Mouse (Mus musculus): ENCODE measurements around the gene Fbxl7.
"Not testable (repeated sequence)": the region's sequence is repeated elsewhere in the genome, so short reads cannot be mapped to it uniquely, and the experiment has no call there.

Fbxl7 gene

DNA sequence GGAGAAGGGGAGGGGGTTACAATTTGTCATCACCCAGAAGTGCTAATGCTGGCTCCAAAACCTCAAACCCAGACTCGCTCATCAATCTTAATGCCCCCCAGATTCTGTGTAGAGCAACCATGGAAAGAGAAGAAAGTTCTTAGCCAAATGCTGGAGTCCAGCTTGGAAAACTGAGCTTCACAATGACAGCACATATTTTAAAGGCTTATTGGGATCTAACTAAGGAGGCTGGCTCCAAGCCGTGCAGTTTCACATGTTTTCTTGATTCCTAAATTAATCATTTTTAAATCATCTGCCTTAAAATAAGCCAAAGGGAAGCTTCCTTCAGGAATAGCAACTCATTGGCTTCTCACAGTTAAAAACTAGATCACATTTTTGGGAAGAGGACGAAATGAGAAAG is 82.5 kb downstream of the Fbxl7 start:
- DNase-seq (ENCODE audit: low spot score): no peak

DNA sequence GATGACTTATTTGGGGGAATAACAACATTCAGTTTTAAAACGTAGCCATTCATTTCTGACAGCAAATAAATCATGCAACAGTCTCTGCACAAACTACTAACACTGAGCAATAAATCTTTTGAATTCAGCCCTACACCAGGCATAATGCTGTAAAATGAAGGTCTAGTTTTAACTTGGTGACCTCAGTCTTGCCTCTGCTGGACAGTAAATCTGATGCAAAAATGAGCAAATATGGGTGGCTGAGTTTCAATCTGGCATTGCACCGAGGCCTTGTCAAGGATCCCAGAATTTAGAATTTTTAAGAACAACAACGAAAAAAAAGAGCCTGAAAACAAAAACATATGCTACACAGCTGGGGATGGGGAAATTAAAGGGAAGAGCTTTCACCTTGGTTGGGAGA is 85.8 kb downstream of the Fbxl7 start:
- DNase-seq (ENCODE audit: low spot score): peak; percentile 16

GRCm38 (mm10) chr15:26804046-26804445 is 91.3 kb downstream of the Fbxl7 start:
- no peak for DNase-seq (ENCODE audit: low spot score)

GRCm38 (mm10) chr15:26799457-26800021 is 95.8 kb downstream of the Fbxl7 start:
- no peak for DNase-seq (ENCODE audit: low spot score)

GRCm38 (mm10) chr15:26795937-26796336 is 99.4 kb downstream of the Fbxl7 start:
- DNase-seq (ENCODE audit: low spot score): no peak

DNA sequence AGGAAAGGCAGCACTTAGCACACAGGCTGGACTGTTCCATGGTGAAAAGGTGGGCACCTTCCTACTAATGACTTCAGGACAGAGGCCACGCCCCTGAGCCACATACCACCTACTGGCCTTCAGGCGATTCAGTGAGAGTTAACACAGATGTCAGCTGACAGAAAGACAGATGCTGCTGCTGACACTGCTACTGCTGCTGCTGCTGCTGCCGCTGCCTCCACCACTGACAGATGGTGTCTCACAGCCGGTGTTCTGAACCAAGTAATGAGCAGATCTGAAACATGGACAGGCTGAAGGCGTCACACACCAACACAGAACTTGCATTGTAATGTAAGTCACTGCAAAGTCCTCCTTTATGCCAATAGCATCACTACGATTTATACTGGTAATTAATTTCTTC is 99.9 kb downstream of the Fbxl7 start:
- no peak for DNase-seq (ENCODE audit: low spot score)

GRCm38 (mm10) chr15:26787148-26787547 is 108.2 kb downstream of the Fbxl7 start:
- no peak for DNase-seq (ENCODE audit: low spot score)

DNA sequence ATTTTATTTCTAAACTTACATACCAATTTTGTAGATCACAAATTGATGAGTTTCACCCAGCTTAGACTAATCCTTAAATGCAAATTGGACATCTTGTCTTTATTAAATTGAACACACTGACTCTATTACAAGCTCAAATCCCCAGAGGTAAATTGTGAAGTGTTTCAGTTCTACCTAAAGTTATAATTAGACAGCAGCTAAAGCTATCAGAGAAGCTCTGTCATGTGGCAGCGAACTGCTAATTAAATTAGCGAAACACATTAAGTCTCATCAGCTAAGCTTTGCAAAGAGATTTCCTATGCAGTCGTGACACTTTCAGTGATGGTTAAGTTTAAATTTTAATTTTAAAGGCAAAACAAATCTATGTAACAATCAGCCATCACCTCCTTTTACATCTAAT is 114.8 kb downstream of the Fbxl7 start:
- no peak for DNase-seq (ENCODE audit: low spot score)

GRCm38 (mm10) chr15:26779129-26779528 is 116.3 kb downstream of the Fbxl7 start:
- DNase-seq (ENCODE audit: low spot score): no peak

- DNase-seq (ENCODE audit: low spot score): no peak
Measured at GRCm38 (mm10) chr15:26775720-26776119, 119.7 kb downstream of the Fbxl7 start.

GRCm38 (mm10) chr15:26774895-26775294 is 120.5 kb downstream of the Fbxl7 start:
- no peak for DNase-seq (ENCODE audit: low spot score)

DNA sequence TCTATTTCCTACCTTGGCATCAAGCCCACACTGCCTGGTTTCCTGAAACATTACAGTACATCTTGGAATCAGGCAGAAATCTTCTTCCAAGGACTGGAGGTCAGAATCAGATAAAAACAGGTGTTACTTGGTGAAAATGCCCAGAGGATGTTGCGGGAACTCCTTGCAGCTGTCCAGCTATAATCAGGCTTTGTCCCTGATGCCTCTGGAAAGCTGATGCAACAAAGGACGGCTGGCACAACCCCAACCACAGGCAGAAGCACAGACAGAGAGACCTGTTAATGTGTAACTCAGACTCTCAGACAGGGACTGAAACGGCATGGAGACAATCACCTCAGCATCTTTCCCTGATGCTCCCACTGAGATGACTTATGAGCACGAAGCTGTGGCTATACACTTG is 133.7 kb downstream of the Fbxl7 start:
- no peak for DNase-seq (ENCODE audit: low spot score)

- DNase-seq (ENCODE audit: low spot score): no peak
Measured at GRCm38 (mm10) chr15:26748484-26748883, 146.9 kb downstream of the Fbxl7 start.

GRCm38 (mm10) chr15:26732366-26732765 is 163.0 kb downstream of the Fbxl7 start:
- DNase-seq (ENCODE audit: low spot score): no peak

DNA sequence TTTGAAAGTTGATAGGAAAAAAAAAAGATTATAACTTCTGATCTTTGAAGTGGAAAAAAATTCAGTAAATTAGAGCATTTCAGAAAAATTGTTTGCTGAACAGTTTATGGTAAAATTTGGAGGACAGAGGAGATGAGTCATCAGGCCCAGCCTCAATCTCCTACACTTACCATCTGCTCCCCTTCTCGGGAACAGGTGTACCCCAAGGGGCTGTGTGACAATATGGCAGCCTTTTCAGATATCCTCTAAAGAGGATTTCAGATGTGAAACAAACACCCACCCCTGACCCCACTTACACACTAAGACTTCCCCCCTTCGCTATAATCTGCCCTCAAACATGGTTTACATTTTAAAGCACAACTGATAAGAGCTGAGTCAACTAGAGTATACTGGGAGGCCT is 164.6 kb downstream of the Fbxl7 start:
- no peak for DNase-seq (ENCODE audit: low spot score)

DNA sequence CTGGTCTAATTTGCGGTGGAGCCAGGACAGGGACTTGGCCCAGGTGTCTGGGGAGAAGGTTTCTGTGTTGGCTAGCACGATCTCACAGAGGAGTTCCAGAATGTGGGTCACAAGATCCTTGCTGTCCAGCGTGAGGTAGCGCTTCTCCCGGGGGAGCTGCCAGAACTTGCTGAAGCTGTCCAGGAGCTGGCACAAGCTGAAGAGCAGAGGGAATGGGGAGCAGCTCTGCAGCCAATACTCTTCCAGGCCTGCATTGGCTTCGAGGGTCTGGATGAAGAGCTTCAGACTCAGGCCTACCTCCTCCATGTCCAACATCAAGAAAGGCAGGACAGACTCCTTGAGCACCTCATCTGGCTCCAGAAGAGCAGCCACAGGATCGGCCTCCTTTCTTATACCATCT is 166.0 kb downstream of the Fbxl7 start:
- DNase-seq (ENCODE audit: low spot score): not testable (repeated sequence)

- no peak for DNase-seq (ENCODE audit: low spot score)
Measured at GRCm38 (mm10) chr15:26718390-26719036, 176.9 kb downstream of the Fbxl7 start.

DNA sequence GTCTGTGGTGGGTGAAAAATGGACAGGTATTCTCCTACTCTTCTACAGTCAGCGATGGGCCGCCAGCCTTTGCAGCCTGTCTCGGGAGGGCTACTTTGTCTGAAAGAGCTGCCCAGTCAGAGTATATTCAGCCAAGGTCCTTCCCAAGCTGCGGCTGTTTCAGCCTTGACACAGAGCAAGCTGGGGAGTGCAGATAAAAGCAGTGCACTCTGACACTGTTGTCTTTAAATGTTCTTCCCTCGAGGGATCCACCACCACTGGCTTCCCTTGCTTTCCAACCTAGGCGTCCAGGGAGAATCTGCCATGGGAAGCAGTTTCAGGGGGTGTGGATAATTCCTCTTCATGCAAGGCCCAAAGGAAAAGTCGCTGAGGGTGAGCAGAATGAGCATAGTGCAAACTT is 177.4 kb downstream of the Fbxl7 start:
- no peak for DNase-seq (ENCODE audit: low spot score)

DNA sequence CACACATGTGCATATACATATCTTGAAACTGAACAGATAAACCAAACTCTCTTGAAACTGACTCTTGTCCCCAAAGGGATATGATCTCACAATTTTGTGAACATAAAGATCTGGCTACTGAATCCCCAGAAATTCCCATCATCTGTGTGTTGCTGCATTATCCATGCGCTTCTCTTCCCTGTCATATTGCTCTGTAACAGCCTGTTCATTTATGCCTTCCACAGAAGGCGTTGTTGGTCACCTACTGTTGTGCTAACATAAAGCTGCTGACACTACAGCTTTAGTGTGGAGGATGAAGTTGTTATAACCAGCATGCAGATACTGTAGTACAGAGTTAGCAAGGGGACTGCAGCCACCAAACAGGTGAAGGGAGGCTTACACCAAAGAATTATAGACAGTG is 179.2 kb downstream of the Fbxl7 start:
- no peak for DNase-seq (ENCODE audit: low spot score)

GRCm38 (mm10) chr15:26715635-26716034 is 179.7 kb downstream of the Fbxl7 start:
- no peak for DNase-seq (ENCODE audit: low spot score)

GRCm38 (mm10) chr15:26712271-26712670 is 183.1 kb downstream of the Fbxl7 start:
- no peak for DNase-seq (ENCODE audit: low spot score)

- DNase-seq (ENCODE audit: low spot score): no peak
Measured at GRCm38 (mm10) chr15:26704966-26705365, 190.4 kb downstream of the Fbxl7 start.

GRCm38 (mm10) chr15:26703156-26703840 is 192.1 kb downstream of the Fbxl7 start:
- DNase-seq (ENCODE audit: low spot score): peak; percentile 15
